Mouse (Mus musculus): ENCODE data around the gene Ildr2. TPM values are rescaled to one million over a fixed set of nuclear protein-coding genes. Genes with fewer than 3 reads are reported as not detected.

Gene Ildr2
- polyA plus RNA-seq, 1 experiment: 0.40 TPM

GRCm38 (mm10) chr1:166244285-166244684, 9.7 kb upstream of the Ildr2 start:
- Histone ChIP-seq H3K27ac (ENCODE audit: control insufficient read depth, insufficient read depth, low read length) (no peak overlapping the region), H3K27me3 (ENCODE audit: control insufficient read depth, insufficient read depth, low read length) (no peaks in the 10 kb centered on the region), H3K4me1 (replicated peaks; ENCODE audit: control insufficient read depth, insufficient read depth, low read length) (no peaks in the 10 kb centered on the region), H3K36me3 (ENCODE audit: control insufficient read depth, insufficient read depth, low read length) (no peaks in the 10 kb centered on the region), H3K4me3 (ENCODE audit: control insufficient read depth, insufficient read depth, low read length) (no peak overlapping the region)
- TF ChIP-seq CTCF (IDR thresholded peaks at IDR 0.05; ENCODE audit: borderline replicate concordance, control insufficient read depth, extremely low read depth, insufficient read depth, low read length, poor library complexity): no peak
- DNase-seq: no peak
- 37% methylated on average over 6 of the region's 6 CpGs for WGBS

DNA sequence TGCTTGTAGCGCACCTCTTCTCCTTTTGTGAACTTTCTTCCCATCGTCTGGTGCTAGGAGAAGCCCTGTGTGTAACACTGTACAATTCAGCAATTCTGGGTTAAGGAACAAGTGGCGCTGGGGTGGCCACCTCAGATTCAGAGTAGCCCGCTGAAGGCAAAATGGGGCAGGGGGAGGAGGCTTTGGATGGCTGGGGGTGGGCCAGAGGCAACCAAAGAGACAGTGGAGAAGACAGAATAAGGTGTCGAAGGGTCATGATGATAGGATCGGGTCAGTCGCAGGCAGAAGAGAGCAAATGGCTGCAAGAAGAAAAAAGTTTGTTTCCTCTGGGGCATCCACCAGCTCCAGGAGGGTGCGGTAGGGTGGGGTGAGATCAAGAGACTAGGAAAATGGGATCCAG, 1.2 kb downstream of the Ildr2 start:
- peaks cover 15% of the 10 kb centered on the region for H3K27me3 ChIP-seq (ENCODE audit: control insufficient read depth, insufficient read depth, low read length)

GRCm38 (mm10) chr1:166255651-166256050, 1.7 kb downstream of the Ildr2 start:
- H3K4me3 ChIP-seq (ENCODE audit: control insufficient read depth, insufficient read depth, low read length): no peak overlapping the region
- H3K27me3 ChIP-seq (ENCODE audit: control insufficient read depth, insufficient read depth, low read length): peaks cover 15% of the 10 kb centered on the region
- no peak for DNase-seq
- H3K27ac ChIP-seq (ENCODE audit: control insufficient read depth, insufficient read depth, low read length): no peak overlapping the region
- WGBS: 79% methylated on average over 2 of the region's 2 CpGs
- H3K36me3 ChIP-seq (ENCODE audit: control insufficient read depth, insufficient read depth, low read length): no peaks in the 10 kb centered on the region
- no peak for TF ChIP-seq CTCF (IDR thresholded peaks at IDR 0.05; ENCODE audit: borderline replicate concordance, control insufficient read depth, extremely low read depth, insufficient read depth, low read length, poor library complexity)
- TF ChIP-seq POLR2A (IDR thresholded peaks at IDR 0.05; ENCODE audit: control insufficient read depth, extremely low read depth, insufficient read depth, low read length, poor library complexity): no peak
- peaks cover 6% of the 10 kb centered on the region; the same call in 1 of the 2 replicates for H3K4me1 ChIP-seq (replicated peaks; ENCODE audit: control insufficient read depth, insufficient read depth, low read length)

More for the DNA sequence above, 1.2 kb downstream of the Ildr2 start:
- WGBS: 67% methylated on average over 8 of the region's 8 CpGs
- no peak overlapping the region for H3K27ac ChIP-seq (ENCODE audit: control insufficient read depth, insufficient read depth, low read length)
- DNase-seq: no peak
- H3K4me3 ChIP-seq (ENCODE audit: control insufficient read depth, insufficient read depth, low read length): no peak overlapping the region
- H3K4me1 ChIP-seq (replicated peaks; ENCODE audit: control insufficient read depth, insufficient read depth, low read length): peaks cover 6% of the 10 kb centered on the region; the same call in 1 of the 2 replicates
- TF ChIP-seq POLR2A (IDR thresholded peaks at IDR 0.05; ENCODE audit: control insufficient read depth, extremely low read depth, insufficient read depth, low read length, poor library complexity) (no peak), CTCF (IDR thresholded peaks at IDR 0.05; ENCODE audit: borderline replicate concordance, control insufficient read depth, extremely low read depth, insufficient read depth, low read length, poor library complexity) (no peak)
- no peaks in the 10 kb centered on the region for H3K36me3 ChIP-seq (ENCODE audit: control insufficient read depth, insufficient read depth, low read length)

- Histone ChIP-seq H3K4me1 (replicated peaks; ENCODE audit: control insufficient read depth, insufficient read depth, low read length) (peaks cover 6% of the 10 kb centered on the region; the same call in 1 of the 2 replicates), H3K4me3 (ENCODE audit: control insufficient read depth, insufficient read depth, low read length) (no peak overlapping the region), H3K27ac (ENCODE audit: control insufficient read depth, insufficient read depth, low read length) (no peak overlapping the region), H3K36me3 (ENCODE audit: control insufficient read depth, insufficient read depth, low read length) (no peaks in the 10 kb centered on the region), H3K27me3 (ENCODE audit: control insufficient read depth, insufficient read depth, low read length) (peaks cover 15% of the 10 kb centered on the region)
- 38% methylated on average over 6 of the region's 6 CpGs for WGBS
- DNase-seq: no peak
- TF ChIP-seq POLR2A (IDR thresholded peaks at IDR 0.05; ENCODE audit: control insufficient read depth, extremely low read depth, insufficient read depth, low read length, poor library complexity) (no peak), CTCF (IDR thresholded peaks at IDR 0.05; ENCODE audit: borderline replicate concordance, control insufficient read depth, extremely low read depth, insufficient read depth, low read length, poor library complexity) (no peak)
Measured at GRCm38 (mm10) chr1:166256302-166256701, 2.4 kb downstream of the Ildr2 start.

DNA sequence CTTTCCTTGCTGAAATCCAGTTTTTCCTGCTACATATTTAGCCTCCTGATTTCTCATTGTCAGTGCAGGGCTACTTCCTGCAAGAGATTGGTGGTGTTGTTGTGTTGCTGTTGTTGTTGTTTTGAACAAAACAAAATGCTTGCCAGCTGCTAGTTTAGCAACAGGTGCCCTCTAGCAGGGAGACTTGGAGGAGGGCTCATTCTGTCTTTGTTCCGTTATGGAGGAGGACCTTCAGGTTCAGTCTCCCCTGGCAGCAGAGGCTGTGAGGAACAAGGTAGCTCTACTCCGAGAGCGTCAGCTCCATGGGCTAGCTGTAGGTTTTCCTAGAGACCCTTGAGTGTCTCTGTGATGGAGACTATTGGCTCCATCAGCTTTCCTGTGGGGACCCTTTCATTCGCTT, 3.0 kb downstream of the Ildr2 start:
- Histone ChIP-seq H3K27ac (ENCODE audit: control insufficient read depth, insufficient read depth, low read length) (no peak overlapping the region), H3K4me3 (ENCODE audit: control insufficient read depth, insufficient read depth, low read length) (no peak overlapping the region), H3K36me3 (ENCODE audit: control insufficient read depth, insufficient read depth, low read length) (no peaks in the 10 kb centered on the region), H3K4me1 (replicated peaks; ENCODE audit: control insufficient read depth, insufficient read depth, low read length) (peaks cover 6% of the 10 kb centered on the region; the same call in 1 of the 2 replicates), H3K27me3 (ENCODE audit: control insufficient read depth, insufficient read depth, low read length) (peaks cover 15% of the 10 kb centered on the region)
- no peak for TF ChIP-seq CTCF (IDR thresholded peaks at IDR 0.05; ENCODE audit: borderline replicate concordance, control insufficient read depth, extremely low read depth, insufficient read depth, low read length, poor library complexity)
- TF ChIP-seq POLR2A (IDR thresholded peaks at IDR 0.05; ENCODE audit: control insufficient read depth, extremely low read depth, insufficient read depth, low read length, poor library complexity): no peak
- DNase-seq: no peak
- WGBS: 82% methylated on average over 4 of the region's 4 CpGs

- no peak for DNase-seq
- Histone ChIP-seq H3K27ac (ENCODE audit: control insufficient read depth, insufficient read depth, low read length) (no peak overlapping the region), H3K36me3 (ENCODE audit: control insufficient read depth, insufficient read depth, low read length) (no peaks in the 10 kb centered on the region), H3K27me3 (ENCODE audit: control insufficient read depth, insufficient read depth, low read length) (peaks cover 9% of the 10 kb centered on the region), H3K4me3 (ENCODE audit: control insufficient read depth, insufficient read depth, low read length) (no peak overlapping the region), H3K4me1 (replicated peaks; ENCODE audit: control insufficient read depth, insufficient read depth, low read length) (no peaks in the 10 kb centered on the region)
- no peak for TF ChIP-seq POLR2A (IDR thresholded peaks at IDR 0.05; ENCODE audit: control insufficient read depth, extremely low read depth, insufficient read depth, low read length, poor library complexity)
- no peak for TF ChIP-seq CTCF (IDR thresholded peaks at IDR 0.05; ENCODE audit: borderline replicate concordance, control insufficient read depth, extremely low read depth, insufficient read depth, low read length, poor library complexity)
- WGBS: 47% methylated on average over 6 of the region's 6 CpGs
Measured at GRCm38 (mm10) chr1:166259526-166259925, 5.6 kb downstream of the Ildr2 start.

Data from thymus, adult 2 months (tissue).